ENCODE assay signal across 8 mouse cellular contexts in the genomic region with DNA sequence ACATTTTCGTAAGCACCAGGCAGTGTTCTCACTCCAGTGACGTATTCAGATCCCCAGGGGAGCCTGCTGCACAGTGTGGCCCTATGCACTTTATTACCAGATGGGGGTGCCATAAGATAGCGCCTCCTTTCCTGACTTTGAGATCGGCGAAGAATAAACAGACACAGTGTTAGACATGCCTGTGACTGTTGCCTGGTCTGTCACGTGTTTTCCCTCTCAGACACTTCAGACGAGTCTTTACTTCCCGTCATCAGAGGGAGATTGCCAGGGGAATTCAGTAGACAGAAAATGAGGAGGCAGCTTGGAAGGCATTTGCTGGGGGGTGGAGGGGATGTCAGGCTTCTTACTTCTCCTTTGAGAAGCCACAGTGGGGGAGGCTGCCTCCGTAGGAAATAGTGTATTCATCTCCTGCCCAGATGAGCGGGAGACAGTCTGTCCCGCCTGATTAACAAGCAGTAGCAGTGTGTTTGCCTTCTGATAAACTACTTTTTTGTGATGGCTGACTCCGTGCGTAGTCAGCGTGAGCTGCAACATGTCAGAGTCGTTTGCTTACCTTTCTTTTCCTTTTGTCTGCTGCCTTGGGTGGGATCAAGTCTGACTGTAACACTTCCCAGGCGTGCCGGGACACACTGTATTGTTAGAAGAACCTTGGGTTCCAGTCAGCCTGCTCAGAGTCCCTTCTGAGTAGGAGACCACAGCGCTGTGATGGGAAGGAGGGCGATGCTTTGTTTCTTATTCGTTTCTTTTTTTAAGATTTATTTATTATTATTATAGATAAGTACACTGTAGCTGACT. TPM values are rescaled to one million over a fixed set of nuclear protein-coding genes. Genes with fewer than 3 reads are reported as not detected.
DNase-seq lines count a peak whose midpoint lies in the region; ATAC-seq and TF ChIP-seq lines count a peak whose summit lies in the region.

No protein-coding gene starts in this region.

- H3K36me3 ChIP-seq in hindbrain, postnatal 0 days (ENCODE audit: insufficient read depth, low read length), result peaks cover 18% of the 10 kb centered on the region; the same call in 1 of the 2 replicates

- no peaks in the 10 kb centered on the region for H3K4me1 ChIP-seq in hindbrain, postnatal 0 days (ENCODE audit: insufficient read depth, low read length)

- peak overlapping the region; percentile 32; the same call in 1 of the 2 replicates for H3K27ac ChIP-seq in hindbrain, postnatal 0 days

- no peak overlapping the region for H3K9ac ChIP-seq in hindbrain, postnatal 0 days (replicated peaks; ENCODE audit: low read length)

- peak; percentile 91 for ATAC-seq in hindbrain, postnatal 0 days

- H3K9me3 ChIP-seq in hindbrain, postnatal 0 days (ENCODE audit: low read length), result no peaks in the 10 kb centered on the region

- WGBS in hindbrain, postnatal 0 days, result 36% methylated on average over 20 of the region's 20 CpGs

- peak; percentile 80 for TF ChIP-seq CTCF in hindbrain, postnatal 0 days (IDR thresholded peaks at IDR 0.05; ENCODE audit: low read depth)

- no peak overlapping the region for H3K4me3 ChIP-seq in hindbrain, postnatal 0 days (ENCODE audit: low read length)

- no peaks in the 10 kb centered on the region for H3K27me3 ChIP-seq in hindbrain, postnatal 0 days (ENCODE audit: insufficient read depth, low read length)

- peak overlapping the region; percentile 38 for H3K4me2 ChIP-seq in hindbrain, postnatal 0 days (ENCODE audit: low read depth, low read length)

- DNase-seq in Muller cell, postnatal 12 days (ENCODE audit: inconsistent ontology term), result peak; percentile 72
- DNase-seq in c-Kit-positive CD71-negative TER-119-negative erythroid progenitor cells, embryonic 14.5 days (ENCODE audit: low read depth), result peak; percentile 71
- DNase-seq in frontal cortex, postnatal 36 days (ENCODE audit: low spot score in 2 of 2), result peak; percentile 46 to 71
- DNase-seq in hindbrain, postnatal 0 days (ENCODE audit: low spot score), result peak; percentile 87
- peak; percentile 33 to 48 for DNase-seq in left cerebral cortex, adult 18-20 months (ENCODE audit: low spot score in 2 of 2)
- peak; percentile 84 to 85 for DNase-seq in lung, postnatal 4 days
- DNase-seq in right cerebral cortex, adult 2 months (ENCODE audit: low spot score in 2 of 2), result peak; percentile 72 to 77
- no peak for DNase-seq in testis, postnatal 10 days (ENCODE audit: low spot score)

RNA-seq across cellular contexts. Expression of a gene that starts 40.4 kb away (rescaled TPM):
- 8.5 and 11.1 TPM in 2 replicates for total RNA-seq in hindbrain, postnatal 0 days (2014; rRNA removed)
- 4.8 and 5.6 TPM in 2 replicates for polyA plus RNA-seq in hindbrain, postnatal 0 days (2015; fragmentation: Nextera tagmentation; extraction: Ambion mirVana)
- 10 to 100 TPM; 17.9 to 18.4 TPM for total RNA-seq in left cerebral cortex, adult 18-20 months (2021)

RNA-seq across cellular contexts. Expression of a gene that starts 58.5 kb away (rescaled TPM):
- 230 and 250 TPM in 2 replicates for total RNA-seq in hindbrain, postnatal 0 days (2014; rRNA removed)
- 160 and 163 TPM in 2 replicates for polyA plus RNA-seq in hindbrain, postnatal 0 days (2015; fragmentation: Nextera tagmentation; extraction: Ambion mirVana)
- 100 to 1,000 TPM; 299 to 317 TPM for total RNA-seq in left cerebral cortex, adult 18-20 months (2021)
